Mouse (Mus musculus): ENCODE measurements around the gene Dusp23. TPM values are rescaled to one million over a fixed set of nuclear protein-coding genes. Genes with fewer than 3 reads are reported as not detected.

Gene Dusp23
- polyA plus RNA-seq, 1 experiment from 2014 or later: 6.2 TPM

GRCm38 (mm10) chr1:172585612-172586567 is 46.9 kb downstream of the Dusp23 start:
- Histone ChIP-seq H3K27ac (ENCODE audit: low read length) (peak overlapping the region; percentile 19), H3K4me1 (replicated peaks; ENCODE audit: control insufficient read depth, insufficient read depth, low read length) (peaks cover 13% of the 10 kb centered on the region), H3K9ac (replicated peaks; ENCODE audit: low read depth, low read length) (peak overlapping the region; percentile 24; the same call in 1 of the 2 replicates), H3K4me3 (replicated peaks; ENCODE audit: low read length) (0 out of 2 replicates have a peak overlapping the region, but pooled peaks have one; percentile 10), H3K27me3 (replicated peaks; ENCODE audit: control insufficient read depth, insufficient read depth, low read length) (0 out of 2 replicates have a peak, but pooled peaks cover 6% of the 10 kb centered on the region), H3K9me3 (ENCODE audit: control insufficient read depth, low read length) (no peaks in the 10 kb centered on the region), H3K36me3 (ENCODE audit: control insufficient read depth, insufficient read depth) (no peaks in the 10 kb centered on the region), H3K4me2 (ENCODE audit: low read length) (peak overlapping the region; percentile 33)
- ATAC-seq: peak; percentile 90
- 6% methylated on average over 26 of the region's 26 CpGs for WGBS

- WGBS: 36% methylated on average over 4 of the region's 4 CpGs
- H3K4me2 ChIP-seq (ENCODE audit: low read length): no peak overlapping the region
- ATAC-seq: peak; percentile 16; the same call in 1 of the 2 replicates
Measured at GRCm38 (mm10) chr1:172585026-172585425, 47.7 kb downstream of the Dusp23 start.

GRCm38 (mm10) chr1:172584271-172584670 is 48.5 kb downstream of the Dusp23 start:
- Histone ChIP-seq H3K9me3 (ENCODE audit: control insufficient read depth, low read length) (no peaks in the 10 kb centered on the region), H3K4me3 (replicated peaks; ENCODE audit: low read length) (no peak overlapping the region), H3K36me3 (ENCODE audit: control insufficient read depth, insufficient read depth) (no peaks in the 10 kb centered on the region), H3K9ac (replicated peaks; ENCODE audit: low read depth, low read length) (no peak overlapping the region), H3K27me3 (replicated peaks; ENCODE audit: control insufficient read depth, insufficient read depth, low read length) (0 out of 2 replicates have a peak, but pooled peaks cover 6% of the 10 kb centered on the region), H3K4me2 (ENCODE audit: low read length) (no peak overlapping the region), H3K27ac (ENCODE audit: low read length) (no peak overlapping the region), H3K4me1 (replicated peaks; ENCODE audit: control insufficient read depth, insufficient read depth, low read length) (peaks cover 13% of the 10 kb centered on the region)
- 83% methylated on average over 6 of the region's 6 CpGs for WGBS
- no peak for ATAC-seq

More at GRCm38 (mm10) chr1:172585026-172585425, 47.7 kb downstream of the Dusp23 start:
- 0 out of 2 replicates have a peak, but pooled peaks cover 6% of the 10 kb centered on the region for H3K27me3 ChIP-seq (replicated peaks; ENCODE audit: control insufficient read depth, insufficient read depth, low read length)
- no peak overlapping the region for H3K4me3 ChIP-seq (replicated peaks; ENCODE audit: low read length)
- no peaks in the 10 kb centered on the region for H3K9me3 ChIP-seq (ENCODE audit: control insufficient read depth, low read length)
- no peak overlapping the region for H3K27ac ChIP-seq (ENCODE audit: low read length)
- H3K4me1 ChIP-seq (replicated peaks; ENCODE audit: control insufficient read depth, insufficient read depth, low read length): peaks cover 13% of the 10 kb centered on the region
- H3K9ac ChIP-seq (replicated peaks; ENCODE audit: low read depth, low read length): no peak overlapping the region
- no peaks in the 10 kb centered on the region for H3K36me3 ChIP-seq (ENCODE audit: control insufficient read depth, insufficient read depth)

- Histone ChIP-seq H3K27ac (ENCODE audit: low read length) (no peak overlapping the region), H3K27me3 (replicated peaks; ENCODE audit: control insufficient read depth, insufficient read depth, low read length) (0 out of 2 replicates have a peak, but pooled peaks cover 6% of the 10 kb centered on the region), H3K4me3 (replicated peaks; ENCODE audit: low read length) (no peak overlapping the region), H3K4me2 (ENCODE audit: low read length) (no peak overlapping the region), H3K36me3 (ENCODE audit: control insufficient read depth, insufficient read depth) (no peaks in the 10 kb centered on the region), H3K9ac (replicated peaks; ENCODE audit: low read depth, low read length) (no peak overlapping the region), H3K9me3 (ENCODE audit: control insufficient read depth, low read length) (no peaks in the 10 kb centered on the region), H3K4me1 (replicated peaks; ENCODE audit: control insufficient read depth, insufficient read depth, low read length) (peaks cover 13% of the 10 kb centered on the region)
- 87% methylated on average over 8 of the region's 8 CpGs for WGBS
- ATAC-seq: no peak
Measured at GRCm38 (mm10) chr1:172582436-172582835, 50.3 kb downstream of the Dusp23 start.

Other genes starting within 250 kb of the Dusp23 start
- not detected in 2 replicates for gene Slamf9, start 157.6 kb downstream of the Dusp23 start, polyA plus RNA-seq (2015; fragmentation: Nextera tagmentation; extraction: Ambion mirVana)
- gene Igsf9, start 151.2 kb downstream of the Dusp23 start, polyA plus RNA-seq (2015; fragmentation: Nextera tagmentation; extraction: Ambion mirVana): 60.9 and 89.9 TPM in 2 replicates
- 53.4 and 56.8 TPM in 2 replicates for gene Tagln2, start 132.9 kb downstream of the Dusp23 start, polyA plus RNA-seq (2015; fragmentation: Nextera tagmentation; extraction: Ambion mirVana)
- 1.8 and 3.0 TPM in 2 replicates for gene Cfap45, start 112.2 kb downstream of the Dusp23 start, polyA plus RNA-seq (2015; fragmentation: Nextera tagmentation; extraction: Ambion mirVana)
- gene Vsig8, start 77.0 kb downstream of the Dusp23 start, polyA plus RNA-seq (2015; fragmentation: Nextera tagmentation; extraction: Ambion mirVana): 0.14 TPM in 1 of 2 replicates, not detected in the other
- gene Slamf8, start 42.4 kb downstream of the Dusp23 start, polyA plus RNA-seq (2015; fragmentation: Nextera tagmentation; extraction: Ambion mirVana): not detected in 2 replicates
- not detected in 2 replicates for gene Fcrl6, start 30.4 kb downstream of the Dusp23 start, polyA plus RNA-seq (2015; fragmentation: Nextera tagmentation; extraction: Ambion mirVana)
- gene Crp, start 65.1 kb upstream of the Dusp23 start, polyA plus RNA-seq (2015; fragmentation: Nextera tagmentation; extraction: Ambion mirVana): not detected in 2 replicates

All from forebrain, embryonic 16.5 days (tissue).